Mouse (Mus musculus) brain, embryonic 18.5 days (tissue): ENCODE data around the gene Psme2.
A peak's percentile ranks its signal among the peaks of the same experiment; 100 is the strongest.

ENCODE experiments used
- DNase-seq: peaks from one replicate; pipeline ENCODE4 v3.0.0-alpha.2; 2012; ENCODE audit warnings: low read depth, low spot score

The Psme2 gene

DNA sequence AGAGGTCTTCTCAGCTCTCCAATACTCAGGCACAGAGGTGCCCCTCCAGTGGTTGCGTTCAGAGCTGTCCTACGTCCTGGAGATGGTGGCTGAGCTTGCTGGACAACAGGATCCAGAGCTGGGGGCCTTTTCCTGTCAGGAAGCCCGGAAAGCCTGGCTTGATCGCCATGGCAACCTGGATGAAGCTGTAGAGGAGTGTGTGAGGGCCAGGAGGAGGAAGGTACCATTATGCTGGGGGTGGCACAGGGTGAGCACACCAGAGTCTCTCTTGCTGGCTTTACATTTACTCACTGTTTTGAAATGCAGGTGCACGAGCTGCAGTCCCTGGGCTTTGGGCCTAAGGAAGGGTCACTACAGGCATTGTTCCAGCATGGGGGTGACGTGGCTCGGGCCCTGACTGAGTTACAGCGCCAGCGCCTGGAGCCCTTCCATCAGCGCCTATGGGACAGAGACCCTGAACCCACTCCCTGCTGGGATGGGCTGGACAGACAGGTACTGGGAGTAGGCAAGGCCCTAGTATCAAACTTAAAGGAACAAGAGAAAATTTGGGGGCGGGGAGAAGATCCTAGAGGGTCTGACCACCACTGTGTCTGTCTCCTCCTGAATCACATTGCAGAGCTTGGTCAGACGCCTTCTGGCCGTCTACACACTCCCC is 5.2 kb upstream of the Psme2 start:
- no peak for DNase-seq

DNA sequence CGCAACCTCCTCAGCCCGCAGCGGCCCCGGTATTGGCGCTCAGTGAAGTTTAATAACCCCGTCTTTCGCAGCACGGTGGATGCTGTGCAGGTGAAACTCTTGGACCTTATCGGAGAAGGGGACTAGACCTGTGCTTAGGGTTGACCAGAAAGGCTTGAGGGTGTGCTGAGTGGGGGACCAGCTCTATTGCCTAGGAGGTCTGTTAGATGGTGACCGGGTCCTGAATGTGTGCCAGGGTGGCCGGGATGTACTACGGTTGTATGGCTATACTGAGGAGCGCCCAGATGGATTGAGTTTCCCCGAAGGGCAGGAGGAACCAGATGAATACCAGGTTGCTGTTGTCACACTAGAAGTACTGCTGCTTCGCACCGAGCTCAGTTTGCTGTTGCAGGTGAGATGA is 1.3 kb upstream of the Psme2 start:
- DNase-seq: no peak

DNA sequence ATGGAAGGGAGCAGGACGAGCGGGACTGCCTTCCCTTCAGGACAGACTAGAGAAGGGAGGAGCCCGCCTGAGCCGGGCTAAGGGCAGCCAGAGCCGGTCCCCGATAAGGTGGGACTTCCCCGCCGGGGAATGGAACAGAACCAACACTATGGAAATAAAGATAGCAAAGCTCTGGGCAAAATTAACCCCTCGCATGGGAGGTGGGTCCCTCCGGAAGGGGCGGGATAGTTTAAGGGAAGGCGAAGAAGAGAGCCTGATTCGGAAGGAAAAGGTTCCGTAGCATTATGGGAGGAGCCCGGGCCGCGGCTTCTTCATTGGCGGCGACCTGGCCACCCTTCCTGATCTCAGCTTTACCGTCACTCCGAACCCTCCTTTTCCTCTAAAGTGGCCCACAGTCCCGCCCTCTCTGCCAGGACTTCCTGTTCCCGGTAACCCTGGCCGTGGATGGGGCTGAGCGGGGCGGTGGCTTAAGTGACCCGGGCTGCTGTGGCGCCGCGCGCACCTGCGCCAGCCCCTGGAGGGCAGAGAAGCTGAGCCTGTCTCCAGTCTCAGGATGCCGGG is 498 bp upstream of the Psme2 start, which contains the start of gene Rnf31:
TSS of gene Rnf31 (plus strand) at position 378 of the 561 bp plus-strand sequence.
- DNase-seq: peak; percentile 89

DNA sequence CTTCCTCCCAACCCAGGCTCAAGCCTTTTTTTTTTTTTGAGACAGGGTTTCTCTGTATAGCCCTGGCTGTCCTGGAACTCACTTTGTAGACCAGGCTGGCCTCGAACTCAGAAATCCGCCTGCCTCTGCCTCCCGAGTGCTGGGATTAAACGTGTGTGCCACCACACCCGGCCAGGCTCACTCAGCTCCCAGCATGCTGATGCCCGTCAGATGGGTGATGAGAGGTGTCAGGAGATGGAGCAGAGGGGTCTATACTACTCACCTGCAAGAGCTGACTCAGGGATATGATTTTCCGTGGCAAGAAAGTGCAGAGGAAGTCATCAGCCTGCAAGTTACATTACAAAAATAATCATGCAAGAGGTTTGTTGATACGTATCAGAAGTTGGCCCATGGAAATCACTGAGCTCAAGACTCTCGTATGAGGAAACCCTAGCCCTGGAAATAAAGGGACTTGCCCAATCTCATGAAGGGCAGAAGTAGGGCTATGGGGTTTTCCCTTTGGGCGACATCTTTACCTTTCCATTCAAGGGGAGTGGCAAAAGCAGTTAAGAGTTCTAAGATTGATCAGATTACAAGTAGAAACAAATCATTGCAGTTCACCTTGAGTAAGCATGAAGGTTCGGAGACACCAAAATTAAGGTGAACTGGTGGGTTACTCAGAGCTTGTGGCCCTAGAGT is 1.0 kb downstream of the Psme2 start:
- DNase-seq: no peak

DNA sequence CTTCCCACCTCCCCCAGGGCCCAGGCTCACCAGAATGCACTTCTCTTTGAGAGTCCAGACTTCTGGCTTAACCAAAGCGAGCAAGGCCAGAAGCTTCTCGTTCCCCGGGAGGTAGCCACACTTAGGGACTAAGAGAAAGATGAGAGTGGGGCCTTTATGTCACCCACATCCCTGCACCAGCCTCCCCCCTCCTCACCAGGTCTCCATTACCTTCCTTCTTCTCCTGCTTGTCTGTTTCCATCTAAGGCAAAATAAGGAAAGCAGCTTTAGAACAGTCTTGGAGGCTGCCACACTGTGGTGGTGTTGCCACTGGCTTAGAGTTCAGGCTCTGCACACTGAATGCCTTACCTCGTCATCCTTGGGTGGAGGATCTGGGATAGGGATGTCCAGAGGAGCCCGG is 1.6 kb downstream of the Psme2 start:
- DNase-seq: no peak

DNA sequence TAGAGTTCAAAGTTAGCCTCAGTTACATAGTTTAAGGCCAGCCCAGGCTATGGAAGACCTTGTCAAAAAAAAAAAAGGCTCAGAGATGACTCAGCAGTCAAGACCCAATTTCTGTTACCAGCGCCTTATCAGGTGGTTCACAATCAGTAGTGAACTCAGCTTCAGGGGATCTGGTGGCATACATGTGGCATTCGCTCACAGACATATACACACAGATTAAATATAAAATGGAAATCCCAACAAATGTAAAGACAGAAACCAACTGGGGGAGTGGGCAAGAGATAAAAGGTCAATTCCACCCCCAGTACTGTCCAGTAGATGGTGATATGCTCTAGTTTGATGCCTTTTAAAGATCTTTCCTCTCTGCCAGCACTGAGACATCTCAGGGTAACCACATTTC is 4.8 kb downstream of the Psme2 start:
- no peak for DNase-seq

DNA sequence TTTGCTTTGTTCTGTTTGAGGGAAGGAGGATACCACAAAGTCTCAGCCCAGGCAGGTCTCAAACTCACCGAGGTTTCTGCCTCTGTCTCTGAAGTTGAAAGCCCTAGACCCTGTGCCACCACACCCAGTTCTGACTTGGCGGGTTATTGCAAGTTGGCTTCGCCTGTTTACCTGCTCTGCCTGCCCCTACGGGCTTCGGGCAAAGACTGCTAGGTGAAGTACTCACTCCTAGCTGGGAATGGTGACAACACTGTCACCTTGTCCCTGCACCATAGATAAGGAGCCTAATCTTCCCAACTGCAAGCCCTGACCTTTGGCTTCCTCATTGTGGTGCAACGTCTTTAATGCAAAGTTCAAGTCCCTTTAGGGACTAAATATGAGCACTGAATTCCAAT is 5.3 kb downstream of the Psme2 start:
- no peak for DNase-seq

DNA sequence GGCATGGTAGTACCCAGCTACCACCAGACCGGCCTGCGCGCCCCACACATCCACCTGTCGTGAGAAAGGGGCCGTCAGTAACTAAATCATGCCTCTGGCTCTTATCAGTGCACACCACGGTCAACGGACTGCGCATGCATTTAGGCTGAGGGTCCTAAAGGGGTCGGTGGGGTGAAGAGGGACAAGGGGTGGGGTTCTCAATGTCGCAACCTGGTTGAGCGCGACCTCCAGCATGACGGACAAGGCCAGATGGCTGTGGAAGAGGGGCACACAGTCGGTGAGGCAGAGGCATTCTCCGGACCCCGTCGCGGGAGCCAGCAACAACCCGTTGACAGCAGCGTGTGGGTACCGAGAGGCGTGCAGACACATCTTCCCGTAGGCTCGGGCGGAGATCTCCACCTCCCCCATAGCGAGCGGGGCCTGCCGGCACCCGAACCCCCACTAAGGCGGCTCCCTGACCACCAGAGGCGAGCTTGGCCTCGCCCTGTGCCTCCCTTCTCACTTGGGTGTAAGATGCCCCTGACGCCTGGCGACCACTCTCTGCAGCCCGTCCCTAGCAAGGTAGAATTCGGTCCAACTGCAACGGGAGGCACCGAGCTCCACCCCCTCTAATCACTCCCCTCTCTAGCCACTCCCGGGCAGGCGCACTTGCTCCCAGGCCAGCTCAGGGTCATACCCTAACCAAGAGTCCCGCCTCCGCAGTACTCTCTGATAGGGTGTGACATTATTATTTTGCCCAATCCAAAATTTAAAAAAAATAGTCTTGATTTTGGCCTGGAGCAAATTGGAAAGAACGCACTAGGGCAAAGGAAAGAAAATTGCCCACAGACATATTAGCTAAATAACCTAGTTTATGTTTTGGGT is 6.0 kb downstream of the Psme2 start, which contains the start of gene Emc9:
TSS of gene Emc9 (minus strand) at position 601 of the 864 bp plus-strand sequence.
- no peak for DNase-seq

DNA sequence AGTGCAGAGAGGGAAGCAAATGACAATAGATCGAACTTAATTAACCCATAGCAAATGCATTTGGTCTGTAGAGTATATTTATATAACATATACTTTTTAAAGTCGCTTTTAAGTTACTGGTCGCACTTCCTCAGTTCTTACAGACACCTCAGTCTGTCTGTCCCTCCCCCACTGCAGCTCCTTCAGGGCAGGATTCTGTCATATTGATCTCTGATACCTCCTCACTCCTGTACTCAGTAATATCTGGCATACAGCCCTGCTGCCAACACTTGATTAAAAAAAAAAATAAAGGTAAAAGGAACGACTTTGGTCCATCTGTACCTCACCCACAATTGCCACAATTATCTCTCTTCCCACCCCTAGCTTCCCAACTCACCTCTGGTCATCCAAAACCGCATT is 6.6 kb downstream of the Psme2 start:
- DNase-seq: no peak

DNA sequence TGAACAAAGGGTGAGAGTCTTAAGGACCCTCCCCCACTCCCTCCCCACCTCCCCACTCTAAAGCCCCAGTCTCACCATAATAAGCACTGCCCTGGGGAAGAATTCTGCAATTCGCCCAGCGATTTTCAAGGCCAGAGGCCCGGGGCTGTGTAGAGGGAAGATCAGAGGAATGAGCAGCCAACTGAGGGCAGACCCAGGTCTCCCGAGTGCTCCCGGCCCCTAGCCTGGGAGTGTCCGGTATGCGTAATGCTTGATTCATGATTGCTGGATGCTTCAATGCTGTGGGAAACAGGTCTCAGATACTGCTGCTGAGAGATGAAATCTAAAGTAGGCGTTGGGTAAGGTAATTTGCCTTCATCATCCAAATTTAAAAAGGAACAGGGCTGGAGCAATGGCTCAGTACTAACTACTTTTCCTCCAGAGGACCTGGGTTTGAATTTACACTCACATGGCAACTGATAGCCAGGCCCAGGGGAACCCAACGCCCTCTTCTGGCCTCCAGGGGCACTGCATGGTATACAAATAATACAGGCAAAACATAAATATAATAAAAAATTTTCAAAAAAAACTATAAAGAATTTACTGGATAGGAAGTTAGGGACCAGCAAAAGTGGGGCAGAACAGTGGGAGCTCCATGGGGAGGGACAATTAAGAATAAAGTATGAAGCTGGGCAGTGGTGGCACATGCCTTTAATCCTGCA is 8.8 kb downstream of the Psme2 start:
- DNase-seq: no peak

DNA sequence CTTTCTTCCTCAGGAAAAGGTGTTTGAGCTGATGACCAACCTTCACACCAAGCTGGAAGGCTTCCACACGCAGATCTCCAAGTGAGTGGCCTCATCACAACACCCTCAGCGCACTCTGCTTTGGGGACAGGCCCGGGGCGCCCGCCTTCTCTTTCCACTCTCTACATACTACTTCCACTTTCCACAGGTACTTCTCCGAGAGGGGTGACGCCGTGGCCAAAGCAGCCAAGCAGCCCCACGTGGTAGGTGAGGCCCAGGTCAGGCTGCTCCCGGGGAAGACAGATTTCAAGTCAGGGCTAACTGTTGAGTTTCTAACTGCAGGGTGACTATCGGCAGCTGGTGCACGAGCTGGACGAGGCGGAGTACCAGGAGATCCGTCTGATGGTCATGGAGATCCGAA is 10.2 kb downstream of the Psme2 start:
- no peak for DNase-seq

DNA sequence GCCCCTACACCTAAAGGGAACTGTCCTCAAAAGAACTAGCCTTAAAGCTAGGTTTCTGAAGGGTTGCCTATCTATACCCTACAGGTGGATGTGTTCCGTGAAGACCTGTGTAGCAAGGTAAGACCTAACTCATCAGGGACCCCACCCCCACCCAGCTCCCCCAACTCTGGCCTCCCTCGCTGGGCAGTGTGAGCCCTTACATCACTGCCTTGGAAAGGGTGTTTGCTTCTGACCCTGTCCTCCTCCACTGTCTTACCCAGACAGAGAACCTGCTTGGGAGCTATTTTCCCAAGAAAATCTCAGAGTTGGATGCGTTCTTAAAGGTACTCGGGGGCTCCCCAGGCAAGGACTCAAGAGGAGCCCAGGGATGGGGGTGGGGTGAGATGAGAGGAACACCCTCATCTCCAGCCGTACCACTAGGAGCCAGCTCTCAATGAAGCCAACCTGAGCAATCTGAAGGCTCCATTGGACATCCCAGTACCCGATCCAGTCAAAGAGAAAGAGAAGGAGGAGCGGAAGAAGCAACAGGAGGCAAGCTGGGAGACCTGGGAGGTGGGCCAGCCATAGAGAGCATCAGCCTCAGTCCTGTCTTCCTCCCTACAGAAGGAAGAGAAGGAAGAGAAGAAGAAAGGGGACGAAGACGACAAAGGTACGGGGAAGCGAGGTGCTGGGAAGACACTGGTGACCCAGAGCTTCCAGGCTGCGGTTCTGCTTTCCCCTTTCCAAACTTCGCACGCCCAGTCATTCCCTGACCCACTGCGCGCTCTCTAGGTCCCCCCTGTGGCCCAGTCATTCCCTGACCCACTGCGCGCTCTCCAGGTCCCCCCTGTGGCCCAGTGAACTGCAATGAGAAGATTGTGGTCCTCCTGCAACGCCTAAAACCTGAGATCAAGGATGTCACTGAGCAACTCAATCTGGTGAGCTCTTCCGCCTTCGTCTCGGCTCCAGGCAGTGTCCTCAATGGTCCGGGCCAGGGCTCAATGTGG is 11.1 kb downstream of the Psme2 start:
- no peak for DNase-seq

DNA sequence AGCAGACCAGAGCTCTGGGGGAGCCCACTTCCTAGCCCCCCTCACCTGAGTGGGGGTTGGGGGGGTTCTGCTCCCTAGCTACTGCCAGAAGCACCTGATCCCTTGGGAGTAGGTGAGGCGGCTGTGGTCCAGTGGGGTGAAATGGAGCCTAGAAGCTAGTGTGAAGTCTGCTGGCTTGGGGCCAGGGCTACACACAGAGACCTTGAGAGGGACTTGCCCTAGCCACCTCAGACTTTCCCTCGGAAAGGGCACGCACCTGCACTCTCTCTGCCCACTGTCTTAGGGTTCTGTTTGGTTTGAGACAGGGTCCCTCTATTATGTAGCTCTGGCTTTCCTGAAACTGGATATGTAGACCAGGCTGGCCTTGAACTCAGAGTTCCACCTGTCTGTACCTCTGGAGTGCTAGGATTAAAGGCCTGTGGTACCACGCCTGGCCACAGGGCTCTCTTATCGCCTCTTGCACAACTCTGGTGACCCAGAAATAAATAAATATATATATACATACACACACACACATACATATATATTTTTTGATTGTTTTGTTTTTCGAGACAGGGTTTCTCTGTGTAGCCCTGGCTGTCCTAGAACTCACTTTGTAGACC is 12.1 kb downstream of the Psme2 start:
- DNase-seq: no peak

DNA sequence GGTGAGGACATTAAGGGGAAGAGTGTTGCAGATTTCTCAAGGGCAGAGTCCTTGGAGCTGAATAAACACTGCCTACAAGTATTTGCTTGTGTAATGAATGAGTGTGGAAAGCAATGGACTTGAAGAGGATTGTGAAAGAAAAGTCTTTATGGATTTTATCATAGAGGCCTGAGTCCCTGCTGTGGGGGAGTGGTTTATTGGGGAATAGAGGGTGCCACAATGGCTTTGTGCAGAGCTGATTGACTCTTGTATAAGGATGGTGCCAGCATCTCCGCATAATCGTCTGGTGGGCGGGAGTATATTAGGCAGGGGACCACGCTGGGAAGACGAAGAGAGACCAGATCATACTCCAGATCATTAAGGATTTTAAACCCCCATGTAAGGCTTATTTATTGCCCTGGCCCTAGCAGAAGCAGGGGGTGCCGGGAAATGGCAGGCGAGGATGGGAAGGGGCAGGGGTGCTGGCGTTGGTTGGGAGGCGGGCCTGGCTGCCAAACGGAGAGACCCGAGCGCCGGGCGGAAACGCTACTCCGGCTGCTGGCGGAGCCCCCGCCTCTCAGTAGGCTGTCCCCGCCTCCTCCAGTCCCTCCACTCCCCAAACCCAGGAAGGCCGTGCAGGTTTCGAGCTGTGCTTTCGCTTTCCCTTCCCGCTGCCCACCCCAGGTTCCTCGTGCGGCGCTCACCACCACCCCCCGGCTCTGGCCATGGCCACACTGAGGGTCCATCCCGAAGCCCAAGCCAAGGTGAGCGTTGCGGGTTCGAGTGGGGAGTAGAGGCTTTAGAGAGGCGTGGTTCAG is 12.8 kb downstream of the Psme2 start, which contains the start of gene Psme1:
TSS of gene Psme1 (plus strand) at position 253 of the 797 bp plus-strand sequence.
- DNase-seq: peak; percentile 65

DNA sequence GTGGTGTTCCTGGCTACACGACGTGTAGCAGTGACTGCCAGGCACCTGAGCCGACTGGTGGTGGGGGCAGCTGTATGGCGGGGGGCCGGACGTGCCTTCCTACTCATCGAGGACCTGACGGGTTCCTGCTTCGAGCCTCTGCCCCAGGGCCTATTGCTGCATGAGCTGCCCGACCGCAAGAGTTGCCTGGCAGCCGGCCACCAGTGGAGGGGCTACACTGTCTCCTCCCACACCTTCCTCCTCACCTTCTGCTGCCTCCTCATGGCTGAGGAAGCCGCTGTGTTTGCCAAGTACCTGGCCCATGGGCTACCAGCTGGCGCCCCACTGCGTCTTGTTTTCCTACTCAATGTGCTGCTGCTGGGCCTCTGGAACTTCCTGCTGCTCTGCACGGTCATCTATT is 14.5 kb downstream of the Psme2 start:
- no peak for DNase-seq

DNA sequence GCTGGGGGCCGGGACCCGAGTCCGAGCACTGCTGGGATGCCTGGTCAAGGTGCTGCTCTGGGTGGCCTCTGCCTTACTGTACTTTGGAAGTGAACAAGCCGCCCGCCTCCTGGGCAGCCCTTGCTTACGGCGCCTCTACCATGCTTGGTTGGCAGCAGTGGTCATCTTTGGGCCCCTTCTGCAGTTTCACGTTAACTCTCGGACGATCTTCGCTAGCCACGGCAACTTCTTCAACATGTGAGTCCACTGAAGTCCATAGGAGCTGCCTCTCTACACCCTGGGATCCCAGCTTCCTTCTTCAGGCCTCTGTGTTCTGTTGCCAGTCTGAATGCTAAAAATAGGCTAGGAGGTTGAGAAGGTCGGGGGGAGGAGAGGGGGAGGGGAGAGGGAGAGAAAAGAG is 15.2 kb downstream of the Psme2 start:
- no peak for DNase-seq

DNA sequence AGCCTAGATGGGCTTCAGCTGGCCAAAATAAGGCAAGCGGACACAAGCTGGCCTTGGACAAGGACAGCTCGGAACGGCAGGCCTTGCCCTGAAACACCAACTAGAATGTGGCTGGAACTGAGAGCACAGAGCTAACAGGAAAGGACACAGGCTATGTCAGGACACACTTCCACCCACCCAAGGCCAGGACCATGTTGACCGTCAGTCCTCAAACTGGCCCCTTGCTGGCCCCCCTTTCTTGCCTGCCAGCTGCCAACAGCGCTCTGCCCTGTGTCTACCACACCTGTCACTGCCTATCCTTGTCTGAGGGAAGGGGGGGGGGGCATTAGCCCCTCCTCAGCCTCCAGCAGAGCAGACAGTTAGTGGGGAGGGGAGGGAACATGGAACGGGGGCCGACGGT is 15.6 kb downstream of the Psme2 start, which contains the start of gene Fitm1:
TSS of gene Fitm1 (plus strand) at position 316 of the 400 bp plus-strand sequence.
- DNase-seq: no peak

DNA sequence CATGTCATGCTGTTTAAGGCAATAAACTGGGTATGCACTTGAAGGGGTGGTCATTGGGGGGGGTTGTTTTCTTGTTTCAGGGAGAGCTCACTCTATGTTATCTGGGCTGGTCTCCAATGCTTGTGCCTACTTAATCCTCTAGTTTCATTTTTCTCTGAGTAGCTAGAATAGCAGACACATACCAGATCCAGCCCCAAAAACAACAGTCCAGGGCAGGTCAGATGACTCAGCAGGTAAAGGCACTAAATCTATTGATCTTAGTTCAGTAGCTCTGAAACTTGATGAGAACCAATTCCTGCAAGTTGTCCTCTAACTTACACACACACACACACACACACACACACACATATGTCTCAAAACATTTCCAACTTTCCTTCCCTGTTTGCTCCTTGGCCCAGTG is 19.2 kb downstream of the Psme2 start:
- no peak for DNase-seq

DNA sequence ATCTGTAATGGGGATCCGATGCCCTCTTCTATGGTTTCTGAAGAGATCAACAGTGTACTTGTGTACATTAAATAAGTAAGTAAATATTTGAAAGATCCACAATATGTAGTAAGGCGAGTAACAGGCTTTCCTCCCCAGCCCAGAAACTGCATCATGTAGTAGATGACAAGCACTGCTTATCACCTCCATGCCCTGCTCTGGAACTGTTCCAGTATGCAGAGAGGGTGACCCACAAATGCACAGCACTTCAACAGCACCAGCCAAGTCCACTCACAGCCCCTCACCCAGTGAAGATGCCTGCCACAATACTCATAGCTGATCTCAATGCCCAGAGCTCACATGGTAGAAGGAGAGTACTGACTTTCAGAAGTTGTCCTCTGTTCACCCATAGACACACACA is 20.3 kb downstream of the Psme2 start:
- DNase-seq: no peak
